Mouse (Mus musculus): ENCODE data around the gene H3f3a. TPM values are rescaled to one million over a fixed set of nuclear protein-coding genes. Genes with fewer than 3 reads are reported as not detected.

H3f3a gene
- polyA plus RNA-seq, 1 experiment: 361 TPM

GRCm38 (mm10) chr1:180756711-180757110 lies 57.0 kb downstream of the H3f3a start:
- no peak overlapping the region for H3K27ac ChIP-seq (ENCODE audit: insufficient read depth, low read length)
- DNase-seq (ENCODE audit: low read depth in 1 of 2, low spot score in 2 of 2): no peak
- TF ChIP-seq CTCF (IDR thresholded peaks at IDR 0.05; ENCODE audit: extremely low read depth, insufficient read depth, insufficient read length, insufficient replicate concordance) (no peak), POLR2A (IDR thresholded peaks at IDR 0.05; ENCODE audit: low read depth, low read length) (no peak)
- peaks cover 21% of the 10 kb centered on the region for H3K36me3 ChIP-seq (ENCODE audit: control insufficient read depth, insufficient read depth, low read length)
- no peak overlapping the region for H3K4me3 ChIP-seq (ENCODE audit: extremely low read depth, insufficient read depth, insufficient read length)
- no peaks in the 10 kb centered on the region for H3K4me1 ChIP-seq (ENCODE audit: control insufficient read depth, insufficient read depth, insufficient read length)
- WGBS: 65% methylated on average over 2 of the region's 2 CpGs
- no peaks in the 10 kb centered on the region for H3K27me3 ChIP-seq (ENCODE audit: control insufficient read depth, insufficient read depth, low read length)

GRCm38 (mm10) chr1:180754376-180754775 lies 59.4 kb downstream of the H3f3a start:
- Histone ChIP-seq H3K27me3 (ENCODE audit: control insufficient read depth, insufficient read depth, low read length) (no peaks in the 10 kb centered on the region), H3K36me3 (ENCODE audit: control insufficient read depth, insufficient read depth, low read length) (peaks cover 23% of the 10 kb centered on the region), H3K27ac (ENCODE audit: insufficient read depth, low read length) (no peak overlapping the region), H3K4me3 (ENCODE audit: extremely low read depth, insufficient read depth, insufficient read length) (no peak overlapping the region), H3K4me1 (ENCODE audit: control insufficient read depth, insufficient read depth, insufficient read length) (no peaks in the 10 kb centered on the region)
- no peak for DNase-seq (ENCODE audit: low read depth in 1 of 2, low spot score in 2 of 2)
- TF ChIP-seq CTCF (IDR thresholded peaks at IDR 0.05; ENCODE audit: extremely low read depth, insufficient read depth, insufficient read length, insufficient replicate concordance) (no peak), POLR2A (IDR thresholded peaks at IDR 0.05; ENCODE audit: low read depth, low read length) (no peak)
- WGBS: 92% methylated on average over 8 of the region's 8 CpGs

- H3K27ac ChIP-seq (ENCODE audit: insufficient read depth, low read length): no peak overlapping the region
- 92% methylated on average over 11 of the region's 11 CpGs for WGBS
- H3K36me3 ChIP-seq (ENCODE audit: control insufficient read depth, insufficient read depth, low read length): peaks cover 34% of the 10 kb centered on the region
- H3K27me3 ChIP-seq (ENCODE audit: control insufficient read depth, insufficient read depth, low read length): no peaks in the 10 kb centered on the region
- TF ChIP-seq CTCF (IDR thresholded peaks at IDR 0.05; ENCODE audit: extremely low read depth, insufficient read depth, insufficient read length, insufficient replicate concordance) (no peak), POLR2A (IDR thresholded peaks at IDR 0.05; ENCODE audit: low read depth, low read length) (no peak)
- H3K4me3 ChIP-seq (ENCODE audit: extremely low read depth, insufficient read depth, insufficient read length): no peak overlapping the region
- DNase-seq (ENCODE audit: low read depth in 1 of 2, low spot score in 2 of 2): no peak
- H3K4me1 ChIP-seq (ENCODE audit: control insufficient read depth, insufficient read depth, insufficient read length): no peaks in the 10 kb centered on the region
These were observed 61.6 kb downstream of the H3f3a start for GRCm38 (mm10) chr1:180752115-180752514.

Other genes starting within 250 kb of the H3f3a start
- 42.7 and 44.5 TPM in 2 replicates for gene Parp1, start 245.0 kb downstream of the H3f3a start, polyA plus RNA-seq (2012; rRNA removed)
- 3.8 and 3.9 TPM in 2 replicates for gene Lin9, start 172.8 kb downstream of the H3f3a start, polyA plus RNA-seq (2012; rRNA removed)
- gene Mixl1, start 116.9 kb downstream of the H3f3a start, polyA plus RNA-seq (2012; rRNA removed): 0.04 TPM in 1 of 2 replicates, not detected in the other
- gene Acbd3, start 87.9 kb downstream of the H3f3a start, polyA plus RNA-seq (2012; rRNA removed): 7.3 and 8.2 TPM in 2 replicates
- 7.1 and 9.3 TPM in 2 replicates for gene Sde2, start 37.2 kb upstream of the H3f3a start, polyA plus RNA-seq (2012; rRNA removed)
- not detected in 2 replicates for gene Lefty2, start 79.2 kb upstream of the H3f3a start, polyA plus RNA-seq (2012; rRNA removed)
- gene Pycr2, start 90.3 kb upstream of the H3f3a start, polyA plus RNA-seq (2012; rRNA removed): 41.7 and 53.9 TPM in 2 replicates
- 10.9 and 16.8 TPM in 2 replicates for gene Lefty1, start 121.1 kb upstream of the H3f3a start, polyA plus RNA-seq (2012; rRNA removed)
- 38.6 and 42.5 TPM in 2 replicates for gene Tmem63a, start 128.4 kb upstream of the H3f3a start, polyA plus RNA-seq (2012; rRNA removed)
- 50.5 and 52.2 TPM in 2 replicates for gene Ephx1, start 207.0 kb upstream of the H3f3a start, polyA plus RNA-seq (2012; rRNA removed)
- gene 9130409I23Rik, start 237.3 kb upstream of the H3f3a start, polyA plus RNA-seq (2012; rRNA removed): 0.04 TPM in 1 of 2 replicates, not detected in the other

Measured in spleen, adult 2 months (tissue).